Mouse (Mus musculus): Measurements from ENCODE around the gene Catsperb.
A peak's percentile ranks its signal among the peaks of the same experiment; 100 is the strongest.
"Not testable (repeated sequence)": the region's sequence is repeated elsewhere in the genome, so short reads cannot be mapped to it uniquely, and the experiment has no call there.

Catsperb gene

GRCm38 (mm10) chr12:101404353-101404752, at the start of gene Catsperb:
Gene Catsperb, plus strand, starts transcription at chr12:101404653.
- not testable (repeated sequence) for DNase-seq

DNA sequence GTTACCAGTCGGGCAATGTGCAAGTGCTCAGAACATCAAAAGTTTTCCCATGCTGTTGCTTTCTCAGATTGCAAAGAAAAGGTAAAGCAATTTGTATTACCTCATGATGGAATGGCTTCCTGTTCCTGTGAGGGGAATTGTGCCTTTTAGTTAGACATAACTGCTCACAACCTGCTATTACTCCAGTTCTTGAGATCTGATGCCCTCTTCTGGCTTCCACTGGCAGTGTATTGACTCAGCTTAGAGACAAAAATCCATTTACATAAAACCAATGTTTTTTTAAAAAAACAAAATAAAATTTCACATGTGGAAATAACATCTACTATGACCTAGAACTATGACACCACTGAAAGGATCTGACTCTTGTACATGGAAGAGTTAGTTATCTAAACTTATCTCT, 43.0 kb upstream of the Catsperb start:
- not testable (repeated sequence) for DNase-seq

GRCm38 (mm10) chr12:101381460-101381859, 23.0 kb upstream of the Catsperb start:
- DNase-seq = not testable (repeated sequence)

DNA sequence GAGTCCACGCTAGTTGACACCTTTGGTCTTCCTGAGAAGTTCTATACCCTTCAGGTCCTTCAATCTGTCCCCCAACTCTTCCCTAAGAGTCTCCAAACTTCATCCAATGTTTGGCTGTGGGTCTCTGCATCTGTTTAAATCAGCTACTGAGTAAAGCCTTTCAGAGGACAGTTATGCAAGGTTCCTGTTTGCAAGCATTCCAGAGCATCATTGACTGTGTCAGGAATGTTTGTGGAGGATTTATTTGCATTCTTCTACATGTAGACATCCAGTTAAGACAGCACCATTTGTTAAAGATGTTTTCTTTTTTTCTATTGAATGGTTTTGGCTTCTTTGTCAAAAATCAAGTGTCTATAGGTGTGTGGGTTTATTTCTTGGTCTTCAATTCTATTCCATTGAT, 21.7 kb downstream of the Catsperb start:
- DNase-seq = no peak

DNA sequence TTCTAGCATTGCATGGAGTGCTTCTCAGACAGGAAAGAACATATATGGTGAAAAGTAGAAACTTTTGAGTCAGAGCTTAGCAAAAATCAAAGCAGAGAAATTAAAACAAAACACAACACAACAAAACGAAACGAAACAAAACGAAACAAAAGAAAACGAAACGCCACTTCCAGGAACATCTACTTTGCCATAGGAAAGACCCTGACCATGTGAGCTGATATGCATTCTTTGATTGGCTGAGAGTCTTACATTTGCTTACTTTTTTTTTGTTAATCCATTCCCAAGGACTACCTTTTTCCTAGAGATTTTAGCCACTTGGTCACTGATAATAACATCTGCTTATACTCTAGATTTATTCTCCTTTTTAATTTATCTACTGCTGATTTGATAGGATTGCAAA, 57.6 kb downstream of the Catsperb start:
- DNase-seq = no peak

GRCm38 (mm10) chr12:101483571-101483970, 79.1 kb downstream of the Catsperb start:
- no peak for DNase-seq

GRCm38 (mm10) chr12:101511326-101511725, 106.9 kb downstream of the Catsperb start:
- DNase-seq = peak; percentile 91

DNA sequence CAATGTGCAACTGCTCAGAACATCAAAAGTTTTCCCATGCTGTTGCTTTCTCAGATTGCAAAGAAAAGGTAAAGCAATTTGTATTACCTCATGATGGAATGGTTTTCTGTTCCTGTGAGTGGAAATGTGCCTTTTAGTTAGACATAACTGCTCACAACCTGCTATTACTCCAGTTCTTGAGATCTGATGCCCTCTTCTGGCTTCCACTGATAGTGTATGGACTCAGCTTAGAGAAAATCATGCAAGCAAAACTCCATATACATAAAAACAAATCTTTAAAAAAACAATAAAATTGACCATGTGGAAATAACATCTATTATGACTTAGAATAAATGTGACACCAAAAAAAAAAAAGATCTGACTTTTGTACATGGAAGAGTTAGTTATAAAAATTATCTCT, 202.2 kb downstream of the Catsperb start:
- DNase-seq = not testable (repeated sequence)

DNA sequence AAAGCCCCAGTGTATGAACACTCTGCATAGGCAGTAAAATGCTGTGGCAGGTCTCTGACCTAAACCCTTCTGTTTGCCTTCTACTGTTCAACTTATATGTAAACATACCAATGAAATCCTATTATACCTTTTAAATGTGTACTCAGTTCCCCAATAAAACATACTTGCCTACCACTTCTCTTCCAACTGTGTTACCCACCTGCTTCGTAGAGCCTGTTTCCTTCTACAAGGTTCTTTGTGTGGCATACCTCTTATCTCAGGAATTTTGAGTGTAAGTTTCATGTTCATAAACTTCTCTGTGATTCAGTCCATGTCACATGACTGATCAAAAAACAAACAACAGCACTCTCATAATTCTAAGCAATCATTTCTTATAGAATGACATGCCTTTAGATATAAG, 228.7 kb downstream of the Catsperb start:
- DNase-seq = no peak

DNA sequence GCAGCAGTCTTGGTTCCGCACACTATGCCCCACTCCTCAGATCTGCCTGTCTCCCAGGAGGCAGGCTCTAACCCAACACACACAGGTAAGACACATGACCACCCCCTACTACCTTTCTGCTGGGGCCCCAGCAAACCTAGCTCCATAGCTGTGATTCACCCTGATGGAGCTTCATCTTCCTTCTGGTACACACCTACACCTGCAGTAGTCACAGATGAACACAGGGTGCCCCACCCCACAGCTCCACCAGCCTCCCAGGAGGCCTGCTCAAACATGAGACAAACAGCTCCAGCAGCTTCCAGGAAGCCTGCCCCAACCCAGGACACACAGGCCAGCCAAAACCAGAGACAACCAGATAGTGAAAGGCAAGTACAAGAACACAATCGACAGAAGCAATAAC, 263.0 kb downstream of the Catsperb start:
- peak; percentile 70 for DNase-seq
